Mouse (Mus musculus): ENCODE measurements at regions not wholly inside any gene's neighbourhood (a gene's known extent, or its start where the extent isn't known, plus 50 kb on each side); places are given as distances from the start of the nearest gene placed in this dataset.
"Not testable (repeated sequence)": the region's sequence is repeated elsewhere in the genome, so short reads cannot be mapped to it uniquely, and the experiment has no call there.

GRCm38 (mm10) chr16:50029711-50030110, 229.4 kb downstream of the Cd47 start:
- H3K4me1 ChIP-seq (ENCODE audit: control insufficient read depth, insufficient read depth) = no peaks in the 10 kb centered on the region
- 86% methylated on average over 1 of the region's 1 CpGs for WGBS
- H3K9me3 ChIP-seq (replicated peaks; ENCODE audit: control insufficient read depth, low read length) = no peaks in the 10 kb centered on the region
- H3K4me2 ChIP-seq (ENCODE audit: low read depth, low read length) = no peak overlapping the region
- TF ChIP-seq EP300 (IDR thresholded peaks at IDR 0.05; ENCODE audit: low read depth) (no peak), CTCF (IDR thresholded peaks at IDR 0.05; ENCODE audit: low read depth) (no peak)
- no peak for DNase-seq (ENCODE audit: low spot score)
- no peak for ATAC-seq (ENCODE audit: insufficient read depth, low read depth)
- no peak overlapping the region for H3K4me3 ChIP-seq (ENCODE audit: low read depth, low read length)
- H3K36me3 ChIP-seq (replicated peaks; ENCODE audit: control insufficient read depth, insufficient read depth, low read length) = no peaks in the 10 kb centered on the region
- no peak overlapping the region for H3K27ac ChIP-seq (ENCODE audit: low read depth)
- H3K27me3 ChIP-seq (ENCODE audit: control insufficient read depth, insufficient read depth, low read length) = no peaks in the 10 kb centered on the region
- no peak overlapping the region for H3K9ac ChIP-seq (replicated peaks; ENCODE audit: low read depth, low read length)

GRCm38 (mm10) chr16:50030355-50030754, 230.0 kb downstream of the Cd47 start:
- DNase-seq (ENCODE audit: low spot score); H3K27ac ChIP-seq (ENCODE audit: low read depth); H3K4me1 ChIP-seq (ENCODE audit: control insufficient read depth, insufficient read depth); H3K4me3 ChIP-seq (ENCODE audit: low read depth, low read length); H3K36me3 ChIP-seq (replicated peaks; ENCODE audit: control insufficient read depth, insufficient read depth, low read length); H3K9me3 ChIP-seq (replicated peaks; ENCODE audit: control insufficient read depth, low read length); ATAC-seq (ENCODE audit: insufficient read depth, low read depth); H3K4me2 ChIP-seq (ENCODE audit: low read depth, low read length); H3K9ac ChIP-seq (replicated peaks; ENCODE audit: low read depth, low read length); H3K27me3 ChIP-seq (ENCODE audit: control insufficient read depth, insufficient read depth, low read length): not testable (repeated sequence)

DNA sequence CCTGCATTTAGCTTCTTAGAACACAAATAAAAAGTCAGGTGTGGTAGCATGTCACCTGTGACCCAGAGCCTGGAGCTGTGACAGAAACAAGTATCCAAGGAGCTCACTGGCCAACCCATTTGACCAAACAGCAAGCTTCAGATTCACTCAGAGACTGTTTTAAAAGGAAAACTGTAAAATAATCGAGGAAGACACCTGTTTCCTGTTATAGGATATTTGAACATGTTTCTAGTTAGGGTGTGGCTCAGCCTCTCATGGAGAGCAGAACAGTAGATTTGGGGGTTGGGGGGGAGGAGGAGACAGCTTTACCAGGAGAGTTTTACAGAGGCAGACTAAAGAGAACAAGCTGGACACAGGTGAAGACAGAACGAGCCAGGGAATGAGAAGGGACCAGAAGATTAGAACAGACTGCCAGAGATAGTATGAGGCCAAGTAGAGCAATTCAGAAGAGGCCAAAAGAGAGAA, 230.6 kb downstream of the Cd47 start:
- no peak for TF ChIP-seq EP300 (IDR thresholded peaks at IDR 0.05; ENCODE audit: low read depth)
- no peak for TF ChIP-seq CTCF (IDR thresholded peaks at IDR 0.05; ENCODE audit: low read depth)
- Histone ChIP-seq H3K9ac (replicated peaks; ENCODE audit: low read depth, low read length) (no peak overlapping the region), H3K4me2 (ENCODE audit: low read depth, low read length) (no peak overlapping the region), H3K4me3 (ENCODE audit: low read depth, low read length) (no peak overlapping the region), H3K36me3 (replicated peaks; ENCODE audit: control insufficient read depth, insufficient read depth, low read length) (no peaks in the 10 kb centered on the region), H3K27me3 (ENCODE audit: control insufficient read depth, insufficient read depth, low read length) (no peaks in the 10 kb centered on the region), H3K9me3 (replicated peaks; ENCODE audit: control insufficient read depth, low read length) (no peaks in the 10 kb centered on the region), H3K27ac (ENCODE audit: low read depth) (peak overlapping the region; percentile 11; the same call in 1 of the 2 replicates), H3K4me1 (ENCODE audit: control insufficient read depth, insufficient read depth) (no peaks in the 10 kb centered on the region)
- DNase-seq (ENCODE audit: low spot score) (no peak), ATAC-seq (ENCODE audit: insufficient read depth, low read depth) (no peak)
- 18% methylated on average over 2 of the region's 2 CpGs for WGBS

DNA sequence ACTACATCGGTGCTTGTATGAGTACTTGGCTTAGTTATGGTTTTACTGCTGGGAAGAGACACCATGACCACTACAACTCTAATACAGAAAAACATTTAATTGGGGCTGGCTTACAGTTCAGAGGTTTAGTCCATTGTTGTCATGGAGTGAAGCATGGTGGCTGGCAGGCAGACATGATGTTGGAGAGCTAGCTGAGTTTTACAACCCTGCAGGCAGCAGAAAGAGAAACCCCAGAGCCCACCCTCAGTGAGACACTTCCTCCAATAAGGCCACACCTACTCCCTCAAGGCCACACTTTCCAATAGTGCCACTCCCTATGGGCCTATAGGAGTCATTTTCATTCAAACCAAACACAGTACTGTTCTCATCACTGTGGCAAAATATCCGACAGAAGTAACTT, 232.5 kb downstream of the Cd47 start:
- WGBS = 81% methylated on average over 2 of the region's 2 CpGs

DNA sequence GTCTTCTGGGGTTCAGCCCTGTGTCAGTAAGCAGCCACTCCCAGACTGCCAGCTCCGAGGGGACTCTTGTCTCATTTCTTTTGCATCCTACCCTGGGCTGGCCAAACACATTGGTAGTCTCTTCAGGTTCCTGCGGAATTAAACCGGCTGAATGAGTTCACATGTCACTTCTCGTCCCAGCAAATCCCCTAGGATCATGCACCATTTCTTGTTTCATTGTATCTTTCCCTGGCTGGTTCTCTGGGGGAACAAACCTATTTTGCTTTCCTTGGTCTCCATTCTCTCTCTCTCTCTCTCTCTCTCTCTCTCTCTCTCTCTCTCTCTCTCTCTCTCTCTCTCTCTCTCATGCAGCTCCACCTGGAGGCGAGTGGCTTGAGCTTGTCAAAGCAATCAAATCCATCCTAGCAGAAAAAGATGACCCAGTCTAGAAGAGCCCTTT, 236.0 kb downstream of the Cd47 start:
- Histone ChIP-seq H3K4me3 (ENCODE audit: low read depth, low read length) (no peak overlapping the region), H3K27me3 (ENCODE audit: control insufficient read depth, insufficient read depth, low read length) (no peaks in the 10 kb centered on the region), H3K4me2 (ENCODE audit: low read depth, low read length) (no peak overlapping the region), H3K27ac (ENCODE audit: low read depth) (no peak overlapping the region), H3K9ac (replicated peaks; ENCODE audit: low read depth, low read length) (no peak overlapping the region), H3K4me1 (ENCODE audit: control insufficient read depth, insufficient read depth) (no peaks in the 10 kb centered on the region), H3K36me3 (replicated peaks; ENCODE audit: control insufficient read depth, insufficient read depth, low read length) (no peaks in the 10 kb centered on the region), H3K9me3 (replicated peaks; ENCODE audit: control insufficient read depth, low read length) (0 out of 2 replicates have a peak, but pooled peaks cover 3% of the 10 kb centered on the region)
- DNase-seq (ENCODE audit: low spot score) (no peak), ATAC-seq (ENCODE audit: insufficient read depth, low read depth) (no peak)
- TF ChIP-seq CTCF (IDR thresholded peaks at IDR 0.05; ENCODE audit: low read depth) (peak; percentile 30), EP300 (IDR thresholded peaks at IDR 0.05; ENCODE audit: low read depth) (no peak)
- 55% methylated on average over 5 of the region's 5 CpGs for WGBS

More for the DNA sequence above, 232.5 kb downstream of the Cd47 start:
- no peak overlapping the region for H3K4me3 ChIP-seq (ENCODE audit: low read depth, low read length)
- H3K4me2 ChIP-seq (ENCODE audit: low read depth, low read length) = no peak overlapping the region
- H3K4me1 ChIP-seq (ENCODE audit: control insufficient read depth, insufficient read depth) = no peaks in the 10 kb centered on the region
- H3K27ac ChIP-seq (ENCODE audit: low read depth) = no peak overlapping the region
- TF ChIP-seq EP300 (IDR thresholded peaks at IDR 0.05; ENCODE audit: low read depth) (no peak), CTCF (IDR thresholded peaks at IDR 0.05; ENCODE audit: low read depth) (no peak)
- no peak overlapping the region for H3K9ac ChIP-seq (replicated peaks; ENCODE audit: low read depth, low read length)
- no peaks in the 10 kb centered on the region for H3K9me3 ChIP-seq (replicated peaks; ENCODE audit: control insufficient read depth, low read length)
- H3K36me3 ChIP-seq (replicated peaks; ENCODE audit: control insufficient read depth, insufficient read depth, low read length) = no peaks in the 10 kb centered on the region
- DNase-seq (ENCODE audit: low spot score) (no peak), ATAC-seq (ENCODE audit: insufficient read depth, low read depth) (no peak)
- H3K27me3 ChIP-seq (ENCODE audit: control insufficient read depth, insufficient read depth, low read length) = no peaks in the 10 kb centered on the region

GRCm38 (mm10) chr16:50044103-50044502, 243.8 kb downstream of the Cd47 start:
- Histone ChIP-seq H3K36me3 (replicated peaks; ENCODE audit: control insufficient read depth, insufficient read depth, low read length) (no peaks in the 10 kb centered on the region), H3K4me3 (ENCODE audit: low read depth, low read length) (no peak overlapping the region), H3K4me2 (ENCODE audit: low read depth, low read length) (no peak overlapping the region), H3K27me3 (ENCODE audit: control insufficient read depth, insufficient read depth, low read length) (no peaks in the 10 kb centered on the region), H3K9me3 (replicated peaks; ENCODE audit: control insufficient read depth, low read length) (0 out of 2 replicates have a peak, but pooled peaks cover 3% of the 10 kb centered on the region), H3K9ac (replicated peaks; ENCODE audit: low read depth, low read length) (no peak overlapping the region), H3K4me1 (ENCODE audit: control insufficient read depth, insufficient read depth) (no peaks in the 10 kb centered on the region), H3K27ac (ENCODE audit: low read depth) (no peak overlapping the region)
- DNase-seq (ENCODE audit: low spot score) = no peak
- TF ChIP-seq CTCF (IDR thresholded peaks at IDR 0.05; ENCODE audit: low read depth) (no peak), EP300 (IDR thresholded peaks at IDR 0.05; ENCODE audit: low read depth) (no peak)
- 91% methylated on average over 1 of the region's 1 CpGs for WGBS
- ATAC-seq (ENCODE audit: insufficient read depth, low read depth) = no peak
